Mouse (Mus musculus) heart, postnatal 25 days (tissue): ENCODE measurements around the gene Bdh1. TPM values are rescaled to one million over a fixed set of nuclear protein-coding genes. Genes with fewer than 3 reads are reported as not detected.
A peak's percentile ranks its signal among the peaks of the same experiment; 100 is the strongest.

Source experiments
- DNase-seq: peaks from one replicate; pipeline ENCODE4 v3.0.0; 2022; ENCODE audit warnings: low spot score
- intact Hi-C: fragments of 180-260 bp; cut with DNase I; formaldehyde crosslinking; loops from one replicate; pipeline ENCODE4 v1.15.1; 2025
- total RNA-seq, 2 experiments: library from RNA; stranded (reverse); gene quantifications; 2 replicates each; pipeline ENCODE4 v1.2.3; 2021

Bdh1 gene
- total RNA-seq, 2 experiments from 2014 or later = 7.0 to 7.6 TPM

DNA sequence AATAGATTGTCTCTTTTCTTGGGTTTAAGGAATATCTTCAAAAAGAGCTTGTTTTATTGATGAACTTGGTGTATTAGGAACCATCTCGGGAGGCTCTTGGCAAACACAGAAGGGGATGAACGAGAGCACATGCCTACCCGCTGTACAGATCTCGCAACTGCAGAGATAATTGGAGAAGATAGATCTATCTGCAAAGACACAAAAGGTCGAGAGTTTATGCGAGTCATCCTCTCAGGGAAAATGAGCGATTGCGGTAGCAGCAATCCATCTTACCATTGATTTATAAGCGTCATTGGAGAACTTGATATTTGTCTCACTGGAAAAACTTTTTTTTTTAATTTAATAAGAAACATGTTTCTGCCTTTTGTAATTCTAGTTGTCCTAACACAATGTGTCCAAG is 73.7 kb downstream of the Bdh1 start:
- intact Hi-C loops = no loop called here
- no peak for DNase-seq

GRCm38 (mm10) chr16:31498336-31498735 is 76.3 kb downstream of the Bdh1 start:
- DNase-seq = no peak

GRCm38 (mm10) chr16:31499021-31499420 is 76.9 kb downstream of the Bdh1 start:
- no peak for DNase-seq

More at GRCm38 (mm10) chr16:31498336-31498735, 76.3 kb downstream of the Bdh1 start:
- intact Hi-C loops = no loop called here

GRCm38 (mm10) chr16:31499681-31500310 is 77.7 kb downstream of the Bdh1 start:
- DNase-seq = no peak
- intact Hi-C loops = no loop called here

More at GRCm38 (mm10) chr16:31499021-31499420, 76.9 kb downstream of the Bdh1 start:
- intact Hi-C loops = no loop called here

DNA sequence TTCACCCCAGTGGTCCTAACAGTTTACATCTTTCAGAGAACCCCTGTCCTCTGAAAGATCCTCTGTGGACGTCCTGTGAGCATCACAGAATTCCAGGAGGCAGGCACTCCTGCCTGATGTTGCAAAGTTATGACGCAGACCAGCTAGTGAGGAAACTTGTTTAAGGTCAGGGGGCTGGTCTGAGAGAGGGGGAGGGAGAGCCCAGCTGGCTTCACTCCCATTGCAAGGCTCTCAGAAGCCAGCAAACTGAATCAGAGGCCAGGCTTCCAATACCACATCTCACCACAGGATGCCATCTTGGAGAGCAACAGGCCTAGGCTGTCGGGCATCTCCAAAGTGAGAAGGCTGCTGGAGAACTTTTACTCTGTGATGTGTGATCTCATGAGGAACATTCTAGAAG is 78.5 kb downstream of the Bdh1 start:
- DNase-seq = no peak
- intact Hi-C loops = no loop called here

GRCm38 (mm10) chr16:31500969-31501750 is 79.1 kb downstream of the Bdh1 start:
- no peak for DNase-seq
- intact Hi-C loops = no loop called here

- intact Hi-C loops = no loop called here
- DNase-seq = no peak
Measured at GRCm38 (mm10) chr16:31501751-31502365, 79.8 kb downstream of the Bdh1 start.

- DNase-seq = peak; percentile 19
- intact Hi-C loops = no loop called here
Measured at GRCm38 (mm10) chr16:31506665-31507456, 84.8 kb downstream of the Bdh1 start.

GRCm38 (mm10) chr16:31507457-31507755 is 85.3 kb downstream of the Bdh1 start:
- DNase-seq = no peak
- intact Hi-C loops = no loop called here

DNA sequence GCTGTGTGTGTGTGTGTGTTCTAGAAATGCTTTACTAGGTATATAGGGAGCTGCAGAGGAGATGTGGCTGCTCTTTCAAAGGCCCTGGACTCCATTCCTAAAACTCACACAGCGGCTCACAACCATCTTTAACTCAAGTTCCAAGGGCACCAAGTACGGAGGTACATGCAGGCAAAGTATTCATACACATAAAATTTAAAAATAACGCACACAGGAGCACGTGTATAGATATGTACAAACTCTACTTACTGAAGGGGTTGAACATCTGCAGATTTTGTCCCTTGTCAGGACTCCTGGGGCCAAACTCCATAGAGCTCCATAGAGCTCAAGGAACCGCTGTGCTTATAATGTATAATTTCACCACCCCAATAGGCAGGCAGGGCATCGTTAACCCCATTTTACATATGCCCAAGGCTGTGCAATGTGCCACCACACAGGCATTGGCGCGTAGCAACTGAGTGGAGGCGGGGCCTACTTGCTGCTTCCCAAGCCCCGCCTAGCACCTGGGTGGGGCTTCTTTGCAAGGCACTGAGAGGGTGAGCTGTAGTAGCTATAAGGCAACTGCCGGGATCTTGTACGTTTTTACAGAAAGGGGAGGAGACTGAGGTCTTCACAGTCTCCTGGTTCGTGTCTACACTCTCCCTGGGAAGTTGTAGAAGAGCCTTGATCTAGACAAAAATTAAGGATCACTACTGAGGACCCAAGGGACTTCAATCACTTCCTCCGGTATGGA is 85.9 kb downstream of the Bdh1 start:
- intact Hi-C loops = no loop called here
- DNase-seq = no peak

Other genes starting within 250 kb of the Bdh1 start
- 10 to 100 TPM; 18.2 to 23.9 TPM for gene Acap2, start 221.0 kb upstream of the Bdh1 start, total RNA-seq
- 10 to 100 TPM; 80.7 to 84.4 TPM for gene Ppp1r2, start 147.0 kb upstream of the Bdh1 start, total RNA-seq
- 1 to 10 TPM; 2.6 to 2.9 TPM for gene Apod, start 107.5 kb upstream of the Bdh1 start, total RNA-seq
- 10 to 100 TPM; 41.7 to 41.8 TPM for gene Dlg1, start 241.2 kb downstream of the Bdh1 start, total RNA-seq